Mouse (Mus musculus) G1E (cell line): ENCODE data around the gene B4galnt2.

ENCODE experiments used
- CTCF ChIP-seq: IDR thresholded peaks from 2 replicates; pipeline ENCODE4 v1.5.1; 2012; ENCODE audit warnings: low read depth, low read length, inconsistent platforms, mixed read lengths
- GATA1 ChIP-seq: IDR thresholded peaks from 2 replicates; pipeline ENCODE4 v1.6.1; 2012; ENCODE audit warnings: borderline replicate concordance, low read length, inconsistent platforms, mixed read lengths

- TF ChIP-seq CTCF, result no peak
- no peak for TF ChIP-seq GATA1
Observed at GRCm38 (mm10) chr11:95860071-95860490, 54.6 kb downstream of the B4galnt2 start.
